Mouse (Mus musculus) urinary bladder, postnatal 4 days (tissue): ENCODE data around the gene Sox11.

Source experiments
- DNase-seq, 2 experiments: peaks; one replicate each; pipeline ENCODE4 v3.0.0; 2021 to 2022; ENCODE audit warnings: low spot score in 2 of 2

Gene Sox11

DNA sequence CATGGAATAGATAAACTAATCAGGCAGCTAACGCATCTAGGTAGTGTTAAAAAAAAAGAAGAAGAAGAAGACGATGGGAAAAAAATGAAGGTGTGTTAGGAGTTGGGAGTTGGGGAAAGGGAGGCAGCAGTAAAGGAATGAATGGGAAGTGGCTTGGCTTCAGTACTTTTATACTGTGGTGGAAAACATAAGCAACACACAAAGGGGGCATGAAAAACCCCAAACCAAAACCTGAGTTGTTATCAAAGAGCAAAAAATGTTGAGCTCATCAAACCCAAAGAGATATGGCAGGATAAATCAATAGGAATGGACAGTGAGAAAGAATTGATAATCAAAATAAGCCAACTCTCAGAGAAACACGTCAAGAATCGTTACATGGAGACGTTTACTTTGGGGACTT is 5.6 kb downstream of the Sox11 start:
- no peak for DNase-seq

DNA sequence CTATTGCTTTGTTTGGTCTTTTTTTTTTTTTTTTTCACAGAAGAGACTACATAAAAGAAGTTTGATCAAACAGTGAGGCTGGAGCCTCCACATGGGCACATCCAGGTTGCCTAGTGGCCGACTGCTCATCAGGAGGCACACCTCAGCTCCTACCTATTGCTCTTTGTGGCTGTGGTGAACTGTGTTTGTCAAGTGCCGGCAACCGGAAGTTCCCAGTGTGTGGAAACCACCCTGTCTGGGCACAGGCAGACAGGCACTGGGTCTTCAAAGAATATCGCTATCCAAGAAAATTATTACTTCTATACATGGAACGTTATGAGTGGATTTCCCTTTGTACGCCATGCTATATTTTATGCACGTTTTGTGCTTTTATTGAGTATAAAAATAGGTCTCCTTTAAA is 6.0 kb downstream of the Sox11 start:
- DNase-seq, result no peak

DNA sequence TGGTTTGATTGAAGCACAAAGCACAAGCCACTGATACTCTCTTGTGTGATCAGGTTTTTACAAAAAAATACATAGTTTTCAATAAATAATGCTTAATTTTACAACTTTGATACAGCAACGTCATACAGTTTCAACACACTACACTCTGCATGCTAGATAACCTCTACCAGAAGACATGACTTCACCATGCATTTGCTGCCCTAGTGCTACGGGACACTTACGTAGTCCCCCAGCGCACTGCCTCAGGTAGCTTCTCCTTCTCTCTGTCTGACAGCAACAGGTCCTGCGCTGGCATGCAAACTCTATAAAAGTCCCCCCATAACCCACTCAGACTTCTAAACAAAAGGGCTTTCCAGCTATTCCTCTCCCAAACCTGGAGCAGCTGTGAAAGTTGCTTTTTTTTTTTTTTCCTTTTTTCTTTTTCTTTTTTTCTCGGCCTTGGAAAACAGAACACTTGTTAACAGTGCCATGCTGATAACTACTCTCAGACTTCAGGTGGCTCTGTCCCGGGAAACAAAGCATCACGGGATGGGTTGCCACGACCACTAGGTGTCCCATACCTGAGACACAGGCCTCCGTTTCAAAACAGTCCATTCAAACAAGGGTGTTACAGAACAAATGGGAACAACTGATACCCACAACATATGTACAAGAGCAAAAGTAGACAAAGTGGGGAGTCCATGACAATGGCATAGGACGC is 6.9 kb downstream of the Sox11 start:
- DNase-seq, result no peak

DNA sequence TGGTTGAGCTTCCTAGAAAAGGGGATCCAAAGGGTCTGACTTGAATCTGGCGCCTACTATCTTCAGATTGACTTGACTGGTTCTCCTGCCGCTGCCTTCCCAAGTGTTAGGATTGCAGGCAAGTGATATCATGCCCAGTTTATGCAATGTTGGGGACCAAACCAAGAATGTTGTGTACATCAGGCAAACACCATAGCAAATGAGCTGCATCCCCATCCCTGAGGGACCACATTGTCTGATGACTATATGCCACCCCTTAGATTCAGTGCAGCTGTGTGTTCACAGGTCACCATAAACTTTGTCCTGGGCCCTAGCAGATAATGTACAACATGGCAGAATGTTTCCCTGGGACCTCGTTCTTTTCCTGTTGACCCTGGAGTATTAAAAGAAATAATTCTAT is 8.8 kb downstream of the Sox11 start:
- no peak for DNase-seq

DNA sequence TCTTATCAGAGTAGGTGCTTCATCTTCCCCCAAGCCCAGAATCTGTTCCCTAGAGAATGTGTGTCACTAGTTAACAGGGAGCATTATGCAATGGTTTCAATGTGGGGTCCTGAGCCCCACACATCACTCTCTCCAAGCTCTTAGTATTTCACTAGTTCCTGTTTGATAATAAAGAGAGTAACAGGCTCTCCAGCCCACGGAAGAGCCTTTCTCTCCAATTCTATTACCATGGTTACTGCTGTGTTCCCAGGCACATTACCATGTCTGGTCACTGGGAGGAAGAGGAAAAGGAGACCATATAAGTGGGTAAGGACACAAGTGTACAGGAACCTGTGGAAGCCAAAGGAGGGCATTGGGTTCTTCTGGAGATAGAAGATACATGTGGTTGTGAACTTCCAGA is 19.0 kb downstream of the Sox11 start:
- DNase-seq, result no peak

DNA sequence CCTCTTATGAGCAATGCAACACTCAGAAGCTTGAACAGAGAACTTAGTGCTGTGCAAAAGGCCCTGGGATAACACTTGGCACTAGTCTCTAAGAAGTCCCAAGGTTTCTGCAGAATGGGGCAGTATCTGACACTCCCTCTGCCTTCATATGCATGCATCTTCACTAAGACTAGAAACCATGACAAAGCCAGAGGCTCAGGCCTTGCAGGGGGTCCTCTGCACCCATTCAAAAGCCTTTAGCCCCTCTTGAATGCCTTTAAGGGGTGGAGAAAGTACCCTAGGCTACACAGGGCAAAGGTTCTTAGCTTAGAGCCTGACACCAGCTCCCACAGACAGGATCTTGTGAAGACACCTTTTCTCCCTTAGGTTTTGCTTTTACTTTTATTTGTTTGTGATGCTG is 21.7 kb downstream of the Sox11 start:
- DNase-seq, result no peak

DNA sequence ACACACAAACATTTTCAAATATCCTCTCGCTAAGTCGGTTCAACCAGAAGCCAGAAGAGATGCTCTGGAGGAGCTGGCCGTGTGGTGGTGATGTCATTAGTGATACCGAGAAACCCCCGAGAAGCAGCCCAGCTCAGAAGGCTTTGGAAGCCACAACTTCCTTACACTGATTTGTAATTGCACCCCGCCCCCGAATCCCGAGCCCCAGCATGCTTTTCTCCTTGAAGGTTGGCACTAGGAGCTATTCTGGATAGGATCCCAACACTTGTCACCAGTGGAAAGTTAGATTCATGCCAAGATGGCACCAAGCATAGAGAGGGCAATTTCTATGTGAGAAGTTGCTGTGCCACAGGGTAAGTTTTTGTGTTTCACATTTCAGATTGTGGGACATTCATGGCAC is 29.4 kb downstream of the Sox11 start:
- DNase-seq, result no peak

DNA sequence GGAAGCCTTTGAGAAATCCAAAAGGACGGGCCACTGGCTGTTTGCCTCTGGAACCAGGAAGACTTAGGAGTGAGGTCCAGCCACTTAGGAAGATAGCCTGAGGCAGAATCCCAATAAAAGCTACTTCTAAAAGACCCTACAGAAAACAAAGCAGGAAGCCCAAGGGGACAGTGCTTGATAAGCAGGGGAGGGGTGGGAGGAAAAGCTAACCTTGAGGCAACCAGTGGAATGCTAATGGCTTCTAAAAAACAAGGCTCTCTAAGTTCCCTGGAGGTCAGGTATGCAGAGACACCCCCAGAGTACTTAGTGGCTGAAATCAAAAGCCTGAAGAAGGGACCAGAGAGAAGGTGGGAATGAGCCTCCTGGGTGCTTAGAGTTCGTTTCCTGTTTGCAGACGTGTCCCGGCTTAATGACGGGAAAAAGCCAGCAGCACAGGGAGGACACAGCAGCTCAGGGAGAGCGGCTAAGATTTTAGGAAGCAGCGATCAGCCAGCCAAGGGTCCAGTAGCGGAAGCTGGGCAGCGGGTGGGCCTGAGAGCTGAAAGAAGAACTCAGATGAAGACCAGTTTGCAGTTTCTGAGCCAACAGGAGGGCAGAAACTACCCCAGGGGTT is 30.4 kb downstream of the Sox11 start:
- no peak for DNase-seq

DNA sequence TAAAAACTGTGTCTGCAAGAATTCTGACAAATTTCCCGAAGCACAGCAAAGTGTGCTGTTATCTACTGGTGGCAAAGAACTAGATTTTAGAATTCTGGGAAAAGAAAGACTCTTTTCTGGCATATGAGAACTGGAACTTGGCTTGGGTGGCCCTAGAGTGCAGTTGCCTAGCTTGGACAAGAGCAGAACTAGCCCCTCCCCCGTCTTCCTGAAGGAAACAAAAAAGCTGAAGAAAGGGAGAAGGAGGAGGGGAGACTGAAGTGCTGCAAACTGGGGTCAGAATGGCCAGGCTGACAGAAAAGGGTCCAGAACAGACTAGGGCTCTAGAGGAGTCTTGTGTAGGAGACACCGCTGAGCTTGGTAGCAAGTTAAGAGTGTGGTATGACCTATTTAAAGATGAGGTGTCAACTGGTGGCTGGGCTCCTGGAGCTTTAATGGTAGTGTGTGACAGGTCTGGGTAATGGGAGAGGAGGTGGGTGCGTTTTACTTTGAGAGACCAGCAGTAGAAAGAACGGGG is 31.0 kb downstream of the Sox11 start:
- DNase-seq, result no peak

DNA sequence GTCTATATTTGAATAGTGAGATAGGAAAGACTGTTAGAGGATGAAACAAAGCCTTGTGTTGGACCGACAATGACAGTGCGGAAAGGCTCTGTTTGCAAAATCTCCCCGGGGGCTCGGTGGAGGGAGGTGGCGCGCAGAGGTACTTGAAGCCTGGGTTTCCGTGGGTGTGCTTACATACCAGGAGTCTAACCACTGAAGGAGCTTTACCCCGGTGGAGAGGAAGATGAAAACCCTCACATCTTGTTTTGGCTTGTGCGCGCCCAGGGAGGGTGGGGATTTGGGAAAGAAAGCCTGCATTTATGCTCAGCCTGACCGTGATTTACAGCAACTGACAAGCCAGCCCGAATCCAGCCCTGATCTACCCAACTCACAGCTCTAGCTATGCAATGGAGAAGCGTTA is 31.7 kb downstream of the Sox11 start:
- no peak for DNase-seq

DNA sequence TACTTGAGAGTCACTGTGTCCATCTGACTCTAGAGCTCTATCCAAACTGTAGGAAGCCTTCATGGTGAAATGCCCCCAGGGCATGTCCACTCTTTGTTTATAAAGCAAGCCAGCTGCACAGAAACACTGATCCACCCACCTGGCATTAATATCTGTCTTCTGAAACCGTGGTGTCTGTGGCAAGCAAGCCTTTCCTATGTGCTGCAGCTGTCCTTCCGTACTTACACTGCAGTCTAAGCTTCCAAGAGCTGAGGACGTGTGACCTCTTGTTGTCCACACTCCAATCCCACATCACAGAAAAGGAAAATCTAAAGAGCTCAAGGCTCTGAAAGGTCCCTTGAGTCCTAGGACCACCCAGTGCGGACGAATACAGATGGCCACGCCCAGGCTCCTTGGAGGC is 32.4 kb downstream of the Sox11 start:
- DNase-seq, result no peak

DNA sequence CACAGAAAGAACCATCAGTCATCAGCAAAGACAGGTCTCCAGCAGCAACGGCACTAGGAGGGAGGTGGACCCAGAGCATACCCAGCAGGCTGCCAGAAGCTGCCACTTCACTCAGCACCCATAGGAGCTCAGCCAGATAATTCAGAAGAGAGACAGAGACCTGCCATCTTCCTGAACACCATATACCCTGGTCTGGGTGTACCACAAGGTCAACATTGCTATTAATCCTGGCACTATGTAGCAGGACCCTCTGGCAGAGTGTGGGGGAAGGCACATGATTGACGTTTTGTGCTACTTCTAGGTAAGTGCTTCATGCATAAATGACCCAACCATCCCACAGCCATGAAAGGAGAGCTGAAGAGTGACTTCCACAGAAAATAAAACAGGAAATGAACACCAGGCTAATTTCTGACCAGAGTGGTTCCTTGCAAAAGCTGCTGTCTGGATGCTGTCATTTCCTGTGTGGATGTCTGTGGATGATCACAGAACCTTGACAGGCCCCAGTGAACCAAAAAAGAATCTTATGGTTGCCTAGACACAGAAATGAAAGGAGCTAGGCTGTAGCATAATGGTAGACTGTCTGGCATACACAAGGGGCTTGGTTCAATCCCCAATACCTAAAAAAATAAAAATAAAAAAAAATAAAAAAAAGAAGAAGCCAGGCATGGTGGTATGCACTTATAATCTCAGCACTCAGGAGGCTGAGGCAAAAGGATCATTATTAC is 37.5 kb downstream of the Sox11 start:
- no peak for DNase-seq

DNA sequence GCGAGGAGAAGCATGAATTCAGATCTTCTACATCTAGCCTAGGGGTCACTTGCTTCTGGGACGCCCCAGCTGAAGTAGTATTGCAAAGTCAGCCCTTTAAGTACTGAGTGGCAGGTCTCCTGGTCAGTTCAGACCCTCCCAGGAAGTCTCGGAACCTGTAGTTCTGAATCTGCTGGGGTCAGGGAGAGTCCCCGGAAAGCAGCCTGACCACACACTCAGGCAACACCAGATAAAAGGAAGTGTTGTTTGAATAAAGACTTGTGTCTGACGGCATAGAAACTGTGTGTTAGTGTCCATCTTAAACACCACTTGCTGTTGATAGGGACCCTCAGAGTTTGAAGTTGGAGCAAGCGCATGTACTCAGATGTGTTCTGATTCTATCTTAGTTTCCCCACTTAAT is 39.2 kb downstream of the Sox11 start:
- DNase-seq, result no peak

DNA sequence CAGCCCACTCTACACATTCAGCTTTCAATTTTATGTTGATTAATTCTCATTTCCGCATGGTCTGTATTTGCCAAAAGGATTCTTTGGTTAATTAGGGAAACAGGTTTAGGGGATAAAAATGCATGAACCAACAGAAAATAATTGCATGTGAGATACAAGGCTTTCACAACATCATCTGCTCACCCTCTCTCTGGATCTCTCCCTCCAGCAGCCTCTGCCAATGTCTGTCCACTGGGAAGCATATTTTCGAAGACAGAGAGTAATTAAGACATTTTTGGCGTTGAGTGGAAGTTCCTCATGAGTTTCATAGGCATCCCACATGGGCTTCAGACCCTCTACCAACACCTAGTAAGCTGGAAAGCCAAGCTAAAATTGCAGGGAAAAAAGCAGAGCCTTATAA is 43.7 kb downstream of the Sox11 start:
- no peak for DNase-seq

DNA sequence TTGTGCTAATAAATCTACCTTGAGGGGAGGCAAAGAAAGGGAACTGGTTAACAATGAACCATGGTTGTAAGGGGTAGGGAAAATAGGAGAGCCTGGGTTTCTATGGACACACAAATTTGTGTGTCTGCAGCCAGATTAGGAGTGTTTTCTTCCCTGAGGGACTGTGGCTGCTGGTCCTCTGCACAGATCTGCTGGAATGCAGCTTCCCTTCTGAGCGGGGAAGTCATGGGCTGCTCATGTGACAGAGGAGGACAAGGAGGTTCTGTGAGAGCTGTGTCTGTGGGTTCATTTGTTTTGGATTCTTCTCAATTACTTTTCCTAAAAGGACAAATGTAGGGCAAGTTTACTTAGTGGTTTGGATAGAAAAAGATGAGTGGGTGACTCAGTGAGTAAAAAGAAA is 48.2 kb downstream of the Sox11 start:
- no peak for DNase-seq

DNA sequence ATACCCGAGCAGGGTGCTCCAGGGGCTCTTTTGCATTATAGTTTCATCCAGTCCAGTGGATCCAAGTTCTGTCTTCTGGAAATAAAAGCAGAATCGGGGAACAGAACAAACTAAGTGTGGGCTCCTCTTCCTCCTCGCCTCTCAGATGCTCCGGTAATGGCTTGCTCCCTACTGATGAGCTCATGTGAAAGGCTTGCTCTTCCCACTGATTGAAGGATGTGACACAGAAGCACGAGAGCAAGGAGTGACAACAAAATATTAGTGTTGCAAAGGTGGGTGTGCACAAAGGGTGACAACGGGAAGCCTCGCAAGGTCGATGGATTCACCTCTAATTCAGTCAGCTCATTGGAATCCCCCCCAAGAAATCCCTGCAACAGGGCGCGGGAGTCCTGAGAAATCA is 48.6 kb downstream of the Sox11 start:
- DNase-seq, result no peak

DNA sequence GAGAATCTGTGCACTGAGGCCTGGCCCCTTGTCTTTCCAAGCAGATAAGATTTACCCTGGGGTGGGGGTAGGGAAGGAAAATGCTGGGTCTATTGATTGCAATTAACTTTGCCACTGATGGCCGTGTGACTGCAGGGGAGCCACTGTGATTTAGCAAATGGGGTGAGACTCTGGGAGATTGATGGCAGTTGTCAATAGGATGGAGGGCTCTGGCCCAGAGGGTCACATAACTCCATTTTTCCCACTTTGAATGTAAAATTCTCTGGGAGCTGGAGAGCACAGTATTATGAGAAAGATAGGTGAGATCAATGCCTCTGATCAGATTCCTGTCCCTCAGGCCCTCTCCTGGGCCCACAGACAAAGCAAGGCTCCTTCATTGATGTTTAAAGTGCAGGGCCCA is 49.2 kb downstream of the Sox11 start:
- DNase-seq, result no peak
